Mouse (Mus musculus): ENCODE measurements around the gene Cox8b. TPM values are rescaled to one million over a fixed set of nuclear protein-coding genes. Genes with fewer than 3 reads are reported as not detected.

Gene Cox8b
- polyA plus RNA-seq, 1 experiment from 2014 or later, result 0.33 TPM

Other genes with a start within 250 kb of the Cox8b start
- not detected in 2 replicates for gene Olfr539, start 240.5 kb downstream of the Cox8b start, polyA plus RNA-seq (2015; fragmentation: Nextera tagmentation; extraction: Ambion mirVana)
- not detected in 2 replicates for gene Olfr45, start 218.5 kb downstream of the Cox8b start, polyA plus RNA-seq (2015; fragmentation: Nextera tagmentation; extraction: Ambion mirVana)
- not detected in 2 replicates for gene Olfr541, start 203.2 kb downstream of the Cox8b start, polyA plus RNA-seq (2015; fragmentation: Nextera tagmentation; extraction: Ambion mirVana)
- gene Cyp2e1, start 136.7 kb downstream of the Cox8b start, polyA plus RNA-seq (2015; fragmentation: Nextera tagmentation; extraction: Ambion mirVana), result 0.10 TPM in 1 of 2 replicates, not detected in the other
- 0.17 and 0.20 TPM in 2 replicates for gene Syce1, start 112.6 kb downstream of the Cox8b start, polyA plus RNA-seq (2015; fragmentation: Nextera tagmentation; extraction: Ambion mirVana)
- gene Zfp941, start 78.3 kb downstream of the Cox8b start, polyA plus RNA-seq (2015; fragmentation: Nextera tagmentation; extraction: Ambion mirVana), result 0.24 and 0.38 TPM in 2 replicates
- 9.7 and 10.9 TPM in 2 replicates for gene Urah, start 65.4 kb downstream of the Cox8b start, polyA plus RNA-seq (2015; fragmentation: Nextera tagmentation; extraction: Ambion mirVana)
- gene Scgb1c1, start 54.9 kb downstream of the Cox8b start, polyA plus RNA-seq (2015; fragmentation: Nextera tagmentation; extraction: Ambion mirVana), result not detected in 2 replicates
- not detected in 2 replicates for gene Odf3, start 52.6 kb downstream of the Cox8b start, polyA plus RNA-seq (2015; fragmentation: Nextera tagmentation; extraction: Ambion mirVana)
- gene Gm45785, start 44.1 kb downstream of the Cox8b start, polyA plus RNA-seq (2015; fragmentation: Nextera tagmentation; extraction: Ambion mirVana), result not detected in 2 replicates
- 25.0 and 25.1 TPM in 2 replicates for gene Ric8a, start 43.5 kb downstream of the Cox8b start, polyA plus RNA-seq (2015; fragmentation: Nextera tagmentation; extraction: Ambion mirVana)
- 17.1 and 20.1 TPM in 2 replicates for gene Bet1l, start 42.9 kb downstream of the Cox8b start, polyA plus RNA-seq (2015; fragmentation: Nextera tagmentation; extraction: Ambion mirVana)
- 187 and 202 TPM in 2 replicates for gene Psmd13, start 18.5 kb downstream of the Cox8b start, polyA plus RNA-seq (2015; fragmentation: Nextera tagmentation; extraction: Ambion mirVana)
- gene Sirt3, start 18.1 kb downstream of the Cox8b start, polyA plus RNA-seq (2015; fragmentation: Nextera tagmentation; extraction: Ambion mirVana), result 16.6 and 16.8 TPM in 2 replicates
- 1.6 and 2.4 TPM in 2 replicates for gene Nlrp6, start 20.5 kb upstream of the Cox8b start, polyA plus RNA-seq (2015; fragmentation: Nextera tagmentation; extraction: Ambion mirVana)
- gene Pgghg, start 40.9 kb upstream of the Cox8b start, polyA plus RNA-seq (2015; fragmentation: Nextera tagmentation; extraction: Ambion mirVana), result 5.0 and 5.9 TPM in 2 replicates
- gene Ifitm5, start 49.8 kb upstream of the Cox8b start, polyA plus RNA-seq (2015; fragmentation: Nextera tagmentation; extraction: Ambion mirVana), result 0.35 and 0.61 TPM in 2 replicates
- not detected in 2 replicates for gene Gm45717, start 55.5 kb upstream of the Cox8b start, polyA plus RNA-seq (2015; fragmentation: Nextera tagmentation; extraction: Ambion mirVana)
- 309 and 331 TPM in 2 replicates for gene Ifitm2, start 55.5 kb upstream of the Cox8b start, polyA plus RNA-seq (2015; fragmentation: Nextera tagmentation; extraction: Ambion mirVana)
- 22.3 and 24.0 TPM in 2 replicates for gene Ifitm1, start 66.8 kb upstream of the Cox8b start, polyA plus RNA-seq (2015; fragmentation: Nextera tagmentation; extraction: Ambion mirVana)
- 53.9 and 61.7 TPM in 2 replicates for gene Ifitm3, start 110.3 kb upstream of the Cox8b start, polyA plus RNA-seq (2015; fragmentation: Nextera tagmentation; extraction: Ambion mirVana)
- gene Ifitm6, start 117.5 kb upstream of the Cox8b start, polyA plus RNA-seq (2015; fragmentation: Nextera tagmentation; extraction: Ambion mirVana), result 2.7 and 2.9 TPM in 2 replicates
- not detected in 2 replicates for gene Gm17387, start 128.7 kb upstream of the Cox8b start, polyA plus RNA-seq (2015; fragmentation: Nextera tagmentation; extraction: Ambion mirVana)
- gene B4galnt4, start 160.7 kb upstream of the Cox8b start, polyA plus RNA-seq (2015; fragmentation: Nextera tagmentation; extraction: Ambion mirVana), result 0.75 and 0.81 TPM in 2 replicates
- gene Pkp3, start 177.8 kb upstream of the Cox8b start, polyA plus RNA-seq (2015; fragmentation: Nextera tagmentation; extraction: Ambion mirVana), result 0.70 and 0.71 TPM in 2 replicates
- gene Sigirr, start 200.1 kb upstream of the Cox8b start, polyA plus RNA-seq (2015; fragmentation: Nextera tagmentation; extraction: Ambion mirVana), result 16.5 and 16.9 TPM in 2 replicates
- gene Ano9, start 217.4 kb upstream of the Cox8b start, polyA plus RNA-seq (2015; fragmentation: Nextera tagmentation; extraction: Ambion mirVana), result 0.12 and 0.20 TPM in 2 replicates
- gene Ptdss2, start 221.9 kb upstream of the Cox8b start, polyA plus RNA-seq (2015; fragmentation: Nextera tagmentation; extraction: Ambion mirVana), result 138 and 147 TPM in 2 replicates

Data from liver, embryonic 13.5 days (tissue).